Mouse (Mus musculus) brain, embryonic 14.5 days (tissue): ENCODE results near the gene Tbl1x. TPM values are rescaled to one million over a fixed set of nuclear protein-coding genes. Genes with fewer than 3 reads are reported as not detected.

ENCODE experiments used
- DNase-seq: peaks from one replicate; pipeline ENCODE4 v3.0.0-alpha.2; 2011; ENCODE audit warnings: low read depth
- CTCF ChIP-seq: fragments of 200-500 bp; IDR thresholded peaks from 2 replicates; pipeline ENCODE4 v1.5.1; 2012; ENCODE audit warnings: inconsistent platforms, mild to moderate bottlenecking, moderate library complexity, borderline replicate concordance; ENCODE audit not compliant: insufficient read depth, insufficient read length; ENCODE audit errors: extremely low read depth
- POLR2A ChIP-seq: fragments of 200-500 bp; IDR thresholded peaks from 2 replicates; pipeline ENCODE4 v1.6.1; 2012; ENCODE audit warnings: mild to moderate bottlenecking, inconsistent platforms, borderline replicate concordance; ENCODE audit not compliant: poor library complexity, insufficient read depth, insufficient read length, severe bottlenecking; ENCODE audit errors: extremely low read depth
- polyA plus RNA-seq: library from polyadenylated mRNA; depleted of rRNA; stranded (reverse); fragments of >200 nt; gene quantifications from 2 replicates; pipeline ENCODE4 v1.2.3, GENCODE M21; 2012

The Tbl1x gene
- polyA plus RNA-seq, 1 experiment = 51.8 TPM

DNA sequence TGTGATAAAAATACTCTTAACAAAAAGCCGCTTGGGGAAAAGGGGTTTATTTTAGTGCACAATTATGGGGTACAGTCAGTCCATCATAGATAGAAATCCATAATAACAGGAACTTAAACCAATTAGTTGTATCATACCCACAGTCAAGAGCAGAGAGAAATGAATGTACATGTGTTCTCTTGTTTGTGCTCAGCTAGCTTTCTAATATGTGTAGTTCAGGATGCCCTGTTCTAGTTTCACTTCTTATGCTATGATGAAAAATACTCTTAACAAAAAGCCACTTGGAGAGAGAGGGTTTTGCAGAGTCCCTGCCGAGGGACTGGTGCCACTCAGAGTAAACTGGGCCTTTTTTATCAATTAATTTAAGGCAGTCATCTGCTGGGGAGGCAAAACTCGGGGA is 101.1 kb downstream of the Tbl1x start:
- no peak for DNase-seq
- TF ChIP-seq CTCF (no peak), POLR2A (no peak)

DNA sequence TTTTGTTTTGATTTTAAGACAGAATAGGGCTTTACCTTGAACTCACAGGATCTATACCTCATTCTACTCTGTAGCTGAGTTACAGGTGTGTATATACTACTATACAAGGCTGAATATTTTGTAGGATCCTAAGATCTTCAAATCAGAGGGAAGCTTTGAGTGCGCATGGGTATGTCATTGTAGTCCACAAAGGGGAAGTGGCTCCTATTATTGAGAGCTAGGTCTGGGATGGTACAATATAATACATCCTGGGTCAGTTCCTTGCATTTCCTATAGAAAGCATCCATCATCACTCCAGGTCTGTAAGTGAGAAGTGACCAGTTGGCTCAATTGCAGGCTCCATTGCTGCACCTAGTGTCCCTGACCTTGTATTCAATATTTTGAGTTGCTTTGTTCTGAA is 102.2 kb downstream of the Tbl1x start:
- no peak for DNase-seq
- TF ChIP-seq CTCF (no peak), POLR2A (no peak)

DNA sequence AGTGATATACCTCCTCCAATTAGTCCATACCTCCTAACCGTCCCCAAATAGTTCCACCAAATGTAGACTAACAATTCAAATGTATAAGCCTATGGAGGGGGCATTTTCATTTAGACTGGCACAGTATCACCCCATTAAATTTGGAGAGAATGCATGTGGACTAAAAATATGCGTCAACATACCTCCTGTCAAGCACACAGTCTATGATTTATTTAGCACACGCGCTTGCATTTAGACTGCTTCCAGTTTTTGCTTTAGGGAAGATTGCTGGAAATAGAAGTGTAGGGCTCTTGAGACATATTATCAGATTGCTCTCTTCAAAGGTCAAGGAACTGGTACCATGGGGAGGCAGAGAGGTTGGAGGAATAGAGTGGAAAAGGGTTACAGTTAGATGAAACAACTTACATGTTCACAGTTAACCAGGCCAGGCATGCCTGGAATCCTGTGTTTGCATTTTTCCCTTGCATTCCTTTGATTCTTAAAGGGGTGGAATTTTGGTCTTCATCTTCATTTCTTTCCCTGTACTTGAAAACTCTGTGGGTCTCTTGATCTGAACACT is 105.0 kb downstream of the Tbl1x start:
- TF ChIP-seq CTCF = no peak
- no peak for TF ChIP-seq POLR2A
- peak; percentile 2 for DNase-seq

GRCm38 (mm10) chrX:77617368-77618144 is 106.7 kb downstream of the Tbl1x start:
- DNase-seq = no peak
- TF ChIP-seq POLR2A = no peak
- TF ChIP-seq CTCF = no peak

DNA sequence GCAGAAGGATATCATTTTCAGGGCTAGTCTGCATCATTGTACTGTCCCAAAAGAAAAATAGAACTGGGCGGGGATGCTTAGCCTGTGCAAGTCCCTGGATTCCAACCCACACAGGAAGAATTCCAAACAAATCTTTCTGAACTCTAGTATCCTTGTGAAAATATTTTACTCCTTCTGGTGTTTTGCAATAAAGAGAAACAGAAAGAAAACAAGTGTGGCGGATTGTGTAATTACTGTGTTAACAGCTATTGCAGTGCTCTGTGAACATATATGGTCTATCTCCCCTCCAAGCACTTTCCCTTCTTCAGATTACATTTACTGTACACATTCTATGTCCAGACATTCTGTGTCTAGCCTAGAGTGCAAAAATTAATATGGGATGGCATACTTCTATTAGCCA is 119.6 kb downstream of the Tbl1x start:
- no peak for TF ChIP-seq CTCF
- no peak for TF ChIP-seq POLR2A

GRCm38 (mm10) chrX:77636499-77636898 is 125.7 kb downstream of the Tbl1x start:
- TF ChIP-seq CTCF (no peak), POLR2A (no peak)
- DNase-seq = no peak

More for the DNA sequence above, 119.6 kb downstream of the Tbl1x start:
- no peak for DNase-seq

- TF ChIP-seq CTCF (peak; percentile 45; the same call in 1 of the 2 replicates), POLR2A (no peak)
- peak; percentile 80 for DNase-seq
Observed at GRCm38 (mm10) chrX:77638076-77638475, 127.3 kb downstream of the Tbl1x start.

- no peak for DNase-seq
- no peak for TF ChIP-seq POLR2A
- no peak for TF ChIP-seq CTCF
Observed at GRCm38 (mm10) chrX:77640301-77640700, 129.5 kb downstream of the Tbl1x start.

DNA sequence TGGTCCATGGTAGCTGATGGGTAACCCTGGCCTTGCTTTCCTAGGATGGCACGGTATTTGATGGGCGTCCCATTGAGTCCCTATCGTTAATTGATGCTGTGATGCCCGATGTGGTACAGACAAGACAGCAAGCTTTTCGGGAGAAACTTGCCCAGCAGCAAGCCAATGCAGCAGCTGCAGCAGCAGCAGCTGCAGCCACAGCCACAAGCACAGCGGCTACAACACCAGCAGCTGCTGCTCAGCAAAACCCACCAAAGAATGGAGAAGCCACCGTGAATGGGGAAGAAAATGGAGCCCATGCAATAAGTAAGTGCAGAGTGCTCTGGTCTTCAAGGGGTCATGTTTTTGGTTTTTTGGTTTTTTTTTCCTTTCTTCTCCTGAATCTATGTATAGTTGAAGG is 135.4 kb downstream of the Tbl1x start:
- TF ChIP-seq CTCF (no peak), POLR2A (no peak)

GRCm38 (mm10) chrX:77650246-77650645 is 139.4 kb downstream of the Tbl1x start:
- DNase-seq = no peak
- no peak for TF ChIP-seq CTCF
- TF ChIP-seq POLR2A = no peak

More for the DNA sequence above, 135.4 kb downstream of the Tbl1x start:
- DNase-seq = no peak

GRCm38 (mm10) chrX:77662030-77662429 is 151.2 kb downstream of the Tbl1x start:
- no peak for TF ChIP-seq CTCF
- TF ChIP-seq POLR2A = no peak
- DNase-seq = no peak

GRCm38 (mm10) chrX:77663276-77663675 is 152.5 kb downstream of the Tbl1x start:
- no peak for TF ChIP-seq POLR2A
- TF ChIP-seq CTCF = no peak
- no peak for DNase-seq

GRCm38 (mm10) chrX:77665030-77665429 is 154.2 kb downstream of the Tbl1x start:
- TF ChIP-seq CTCF (no peak), POLR2A (no peak)
- no peak for DNase-seq
